Mouse (Mus musculus): Measurements from ENCODE around the gene Armc2.
"Not testable (repeated sequence)": the region's sequence is repeated elsewhere in the genome, so short reads cannot be mapped to it uniquely, and the experiment has no call there.

DNA sequence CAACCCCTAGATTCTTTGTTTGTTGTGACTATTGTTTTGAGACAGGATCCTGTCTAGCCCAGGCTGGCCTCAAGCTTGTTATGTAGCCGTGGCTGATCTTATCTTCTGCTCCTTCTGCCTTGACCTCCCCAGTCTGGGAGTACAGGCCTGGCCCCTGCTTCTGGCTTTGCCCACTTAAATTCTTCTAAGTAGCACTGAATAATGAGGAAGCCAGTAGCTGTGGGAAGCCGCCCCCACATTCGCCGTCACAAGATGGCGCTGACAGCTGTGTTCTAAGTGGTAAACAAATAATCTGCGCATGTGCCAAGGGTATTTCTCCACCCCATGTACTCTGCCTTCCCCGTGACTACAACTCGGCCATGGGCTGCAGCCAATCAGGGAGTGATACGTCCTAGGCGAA, 65.9 kb downstream of the Armc2 start:
- TF ChIP-seq EP300, CTCF (IDR thresholded peaks at IDR 0.05): not testable (repeated sequence)

Measured in lung, postnatal 0 days (tissue).